Mouse (Mus musculus) liver, adult 2 months (tissue): ENCODE data around the gene Dnajc3.

ENCODE experiments used
- CTCF ChIP-seq: fragments of 200-500 bp; IDR thresholded peaks from 2 replicates; pipeline ENCODE4 v1.5.1; 2011; ENCODE audit warnings: low read depth, low read length, control low read depth
- POLR2A ChIP-seq: fragments of 200-500 bp; IDR thresholded peaks from 2 replicates; pipeline ENCODE4 v1.6.1; 2011; ENCODE audit warnings: low read length, control low read depth; ENCODE audit not compliant: insufficient read depth; ENCODE audit errors: extremely low read depth

DNA sequence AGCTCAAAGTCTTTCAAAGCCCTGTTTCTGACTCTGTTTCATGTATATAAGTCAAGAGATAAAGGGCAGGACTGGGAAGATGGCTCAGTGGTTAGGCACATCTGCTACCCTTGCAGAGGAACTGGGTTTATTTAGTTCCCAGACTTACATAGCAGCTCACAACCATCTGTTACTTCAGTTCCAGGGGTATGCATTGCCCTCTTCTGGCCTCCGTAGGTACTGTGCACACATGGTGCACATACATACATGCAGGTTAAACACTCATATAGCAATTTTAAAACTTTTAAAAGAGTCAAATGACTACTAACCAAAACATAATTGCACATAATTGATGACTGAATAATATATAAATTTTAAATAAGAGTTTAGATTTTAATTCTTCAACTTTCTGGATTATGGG is 36.9 kb upstream of the Dnajc3 start:
- TF ChIP-seq CTCF: no peak
- TF ChIP-seq POLR2A: no peak
